Mouse (Mus musculus) intestine, postnatal 0 days (tissue): ENCODE results near the gene Crnkl1. TPM values are rescaled to one million over a fixed set of nuclear protein-coding genes. Genes with fewer than 3 reads are reported as not detected.
"Not testable (repeated sequence)": the region's sequence is repeated elsewhere in the genome, so short reads cannot be mapped to it uniquely, and the experiment has no call there.

Experiments used
- ATAC-seq: fragments of 200-750 bp; cut with Nextera tagmentation; 2 replicates; pipeline ENCODE4 v1.8.0; 2017; ENCODE audit warnings: mild to moderate bottlenecking, moderate TSS enrichment, moderate library complexity
- H3K27ac ChIP-seq: fragments of 300-500 bp; sonication (generic); 2 replicates; pipeline ENCODE4 v1.5.1; 2014; ENCODE audit warnings: mild to moderate bottlenecking, low read depth, low read length, moderate library complexity
- H3K27me3 ChIP-seq: fragments of 300-500 bp; sonication (generic); replicated peaks from 2 replicates; pipeline ENCODE4 v1.6.1; 2014; ENCODE audit warnings: low read length, mixed read lengths; ENCODE audit not compliant: control insufficient read depth, insufficient read depth
- H3K36me3 ChIP-seq: fragments of 300-500 bp; sonication (generic); 2 replicates; pipeline ENCODE4 v1.6.1; 2014; ENCODE audit warnings: mild to moderate bottlenecking, moderate library complexity; ENCODE audit not compliant: control insufficient read depth, insufficient read depth
- H3K4me1 ChIP-seq: fragments of 300-500 bp; sonication (generic); replicated peaks from 2 replicates; pipeline ENCODE4 v1.6.1; 2014; ENCODE audit warnings: antibody characterized with exemption, low read length, mixed read lengths; ENCODE audit not compliant: control insufficient read depth, insufficient read depth
- H3K4me2 ChIP-seq: fragments of 300-500 bp; sonication (generic); replicated peaks from 2 replicates; pipeline ENCODE4 v1.6.1; 2014; ENCODE audit warnings: low read depth, mild to moderate bottlenecking, moderate library complexity
- H3K4me3 ChIP-seq: fragments of 300-500 bp; sonication (generic); 2 replicates; pipeline ENCODE4 v1.5.1; 2014; ENCODE audit warnings: low read depth, low read length
- H3K9ac ChIP-seq: fragments of 300-500 bp; sonication (generic); 2 replicates; pipeline ENCODE4 v1.6.1; 2014; ENCODE audit warnings: mild to moderate bottlenecking, low read depth, low read length
- H3K9me3 ChIP-seq: fragments of 300-500 bp; sonication (generic); 2 replicates; pipeline ENCODE4 v1.6.1; 2016; ENCODE audit warnings: mixed run types; ENCODE audit not compliant: control insufficient read depth
- CTCF ChIP-seq: sonication (generic); IDR thresholded peaks from 2 replicates; pipeline ENCODE4 v1.5.1; 2016; ENCODE audit warnings: low read depth, mild to moderate bottlenecking, control low read depth, antibody characterized with exemption, moderate library complexity
- WGBS: fragments of 180-500 bp; shearing (Covaris S2); extraction: QIAGEN DNeasy Blood & Tissue Kit; methylation state at CpG from one replicate; pipeline ENCODE4 v1.1.7; 2014; 5-methylcytosine and 5-hydroxymethylcytosine counted together
- polyA plus RNA-seq: library from polyadenylated mRNA; unstranded; fragments of >200 nt; fragmentation: Nextera tagmentation; extraction: Ambion mirVana; gene quantifications from 2 replicates; pipeline ENCODE4 v1.2.1, GENCODE M21; 2015

Crnkl1 gene
- polyA plus RNA-seq, 1 experiment from 2014 or later = 12.6 TPM

DNA sequence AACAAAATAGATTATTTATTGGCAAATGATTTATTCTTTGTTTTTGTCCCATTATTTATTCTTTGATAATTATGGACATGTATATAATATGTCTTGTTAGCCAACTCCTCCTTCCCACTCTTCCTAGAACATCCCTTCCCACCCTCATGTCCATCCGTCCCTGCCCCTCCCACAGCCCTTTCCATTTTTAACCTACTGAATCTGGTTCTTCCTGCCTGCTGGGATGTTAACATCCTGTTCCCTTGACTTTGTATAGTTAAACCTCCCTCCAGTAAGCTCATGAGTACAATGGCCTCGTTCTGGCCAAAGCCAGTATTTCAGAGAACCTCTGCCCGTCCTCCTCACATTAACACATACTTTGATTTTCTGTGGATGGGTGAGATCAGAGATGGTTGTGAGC is 6.6 kb upstream of the Crnkl1 start:
- Histone ChIP-seq H3K4me1 (no peaks in the 10 kb centered on the region), H3K27ac (no peak overlapping the region), H3K9me3 (no peaks in the 10 kb centered on the region), H3K36me3 (no peaks in the 10 kb centered on the region), H3K9ac (no peak overlapping the region), H3K27me3 (no peaks in the 10 kb centered on the region), H3K4me3 (no peak overlapping the region), H3K4me2 (no peak overlapping the region)
- ATAC-seq = no peak
- WGBS = 59% methylated on average over 3 of the region's 3 CpGs
- no peak for TF ChIP-seq CTCF

- H3K36me3 ChIP-seq = peaks cover 3% of the 10 kb centered on the region; the same call in 1 of the 2 replicates
- no peak for ATAC-seq
- H3K9me3 ChIP-seq = no peaks in the 10 kb centered on the region
- no peak overlapping the region for H3K9ac ChIP-seq
- no peak overlapping the region for H3K4me3 ChIP-seq
- WGBS = 77% methylated on average over 8 of the region's 8 CpGs
- TF ChIP-seq CTCF = no peak
- no peak overlapping the region for H3K27ac ChIP-seq
- no peaks in the 10 kb centered on the region for H3K27me3 ChIP-seq
- 0 out of 2 replicates have a peak, but pooled peaks cover 5% of the 10 kb centered on the region for H3K4me1 ChIP-seq
- no peak overlapping the region for H3K4me2 ChIP-seq
Observed at GRCm38 (mm10) chr2:145936975-145937374, 2.2 kb upstream of the Crnkl1 start.

- Histone ChIP-seq H3K4me2 (no peak overlapping the region), H3K4me3 (no peak overlapping the region), H3K9ac (no peak overlapping the region), H3K27me3 (no peaks in the 10 kb centered on the region), H3K36me3 (peaks cover 65% of the 10 kb centered on the region), H3K9me3 (no peaks in the 10 kb centered on the region), H3K4me1 (no peaks in the 10 kb centered on the region), H3K27ac (no peak overlapping the region)
- peak; percentile 39; the same call in 1 of the 2 replicates for TF ChIP-seq CTCF
- WGBS = 69% methylated on average over 8 of the region's 8 CpGs
- ATAC-seq = peak; percentile 71
Observed at GRCm38 (mm10) chr2:145920941-145921650, 13.7 kb downstream of the Crnkl1 start.

GRCm38 (mm10) chr2:145905884-145906283 is 28.9 kb downstream of the Crnkl1 start:
- H3K4me3 ChIP-seq, H3K27ac ChIP-seq, H3K9ac ChIP-seq, H3K36me3 ChIP-seq, ATAC-seq, H3K4me1 ChIP-seq, H3K4me2 ChIP-seq, H3K9me3 ChIP-seq, H3K27me3 ChIP-seq: not testable (repeated sequence)
- WGBS = 45% methylated on average over 4 of the region's 4 CpGs
- TF ChIP-seq CTCF = peak; percentile 51

DNA sequence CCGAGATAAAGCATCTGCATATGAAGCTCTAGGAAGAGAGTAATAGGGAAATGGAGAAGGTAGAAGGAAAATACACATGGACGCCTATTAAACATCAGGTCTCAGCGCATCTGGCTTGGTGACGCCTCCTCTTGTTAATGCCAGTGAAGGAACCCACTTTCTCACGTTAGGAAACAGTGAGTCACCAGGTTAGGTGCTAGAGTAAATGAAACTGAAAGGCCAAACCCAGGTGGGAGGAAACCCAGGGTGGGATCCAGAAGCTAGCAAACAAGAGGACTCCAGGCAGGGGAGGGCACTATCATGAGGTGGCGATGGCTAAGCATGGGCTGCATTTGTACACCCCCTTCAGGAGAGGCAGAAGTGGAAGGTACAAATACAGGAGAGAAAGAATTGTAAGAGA is 29.7 kb downstream of the Crnkl1 start:
- Histone ChIP-seq H3K9ac (no peak overlapping the region), H3K27ac (no peak overlapping the region), H3K36me3 (peaks cover 3% of the 10 kb centered on the region; the same call in 1 of the 2 replicates), H3K4me3 (no peak overlapping the region), H3K4me2 (no peak overlapping the region), H3K27me3 (no peaks in the 10 kb centered on the region), H3K9me3 (no peaks in the 10 kb centered on the region), H3K4me1 (peaks cover 7% of the 10 kb centered on the region; the same call in 1 of the 2 replicates)
- no peak for TF ChIP-seq CTCF
- no peak for ATAC-seq
- 71% methylated on average over 6 of the region's 6 CpGs for WGBS

DNA sequence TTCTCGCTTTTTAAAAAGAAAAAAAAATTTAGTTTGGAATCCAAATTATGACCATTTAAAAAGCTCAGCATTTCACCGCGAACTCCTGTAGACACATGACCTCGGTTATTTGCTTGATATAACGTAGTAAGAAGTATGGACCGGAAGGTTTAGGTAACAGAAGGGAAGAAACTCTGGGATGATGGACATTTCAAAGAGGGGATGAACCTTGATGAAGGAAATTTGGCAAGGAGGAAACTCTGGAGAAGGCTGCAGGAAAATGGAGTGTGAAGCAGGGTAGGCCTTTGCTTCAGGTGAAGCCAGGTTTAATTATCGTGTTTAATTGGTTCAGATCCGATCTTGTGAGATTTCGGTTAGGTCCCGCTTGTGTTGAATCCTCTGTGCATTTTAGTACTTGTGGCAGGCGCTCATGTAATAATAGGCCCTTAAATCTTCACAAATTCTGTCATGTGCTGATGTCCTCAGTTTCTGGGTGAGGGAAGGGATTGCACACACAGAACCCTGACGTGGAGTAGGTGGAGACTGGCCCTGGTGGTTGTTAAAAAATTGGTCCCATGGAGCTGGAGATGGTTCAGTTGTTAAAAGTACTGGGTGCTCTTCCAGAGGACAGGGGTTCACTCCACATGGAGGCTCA is 30.7 kb downstream of the Crnkl1 start:
- peaks cover 7% of the 10 kb centered on the region for H3K4me1 ChIP-seq
- no peak for TF ChIP-seq CTCF
- H3K27ac ChIP-seq = no peak overlapping the region
- H3K9ac ChIP-seq = peak overlapping the region; percentile 78
- H3K27me3 ChIP-seq = no peaks in the 10 kb centered on the region
- ATAC-seq = no peak
- no peaks in the 10 kb centered on the region for H3K9me3 ChIP-seq
- H3K4me2 ChIP-seq = peak overlapping the region; percentile 72
- peak overlapping the region; percentile 87 for H3K4me3 ChIP-seq
- peaks cover 3% of the 10 kb centered on the region; the same call in 1 of the 2 replicates for H3K36me3 ChIP-seq
- WGBS = 25% methylated on average over 12 of the region's 12 CpGs
